Mouse (Mus musculus) liver, embryonic 15.5 days (tissue): ENCODE results near the gene Gpkow. TPM values are rescaled to one million over a fixed set of nuclear protein-coding genes. Genes with fewer than 3 reads are reported as not detected.
"Not testable (repeated sequence)": the region's sequence is repeated elsewhere in the genome, so short reads cannot be mapped to it uniquely, and the experiment has no call there.

Experiments
- ATAC-seq: fragments of 200-750 bp; cut with Nextera tagmentation; 2 replicates; pipeline ENCODE4 v1.8.0; 2017; ENCODE audit warnings: moderate number of reproducible peaks, mild to moderate bottlenecking, moderate library complexity; ENCODE audit not compliant: insufficient read depth
- H3K27ac ChIP-seq: fragments of 300-500 bp; sonication (generic); replicated peaks from 2 replicates; pipeline ENCODE4 v1.5.1; 2015; ENCODE audit warnings: mild to moderate bottlenecking, inconsistent platforms
- H3K27me3 ChIP-seq: fragments of 300-500 bp; sonication (generic); 2 replicates; pipeline ENCODE4 v1.6.1; 2015; ENCODE audit warnings: mild to moderate bottlenecking, inconsistent platforms
- H3K36me3 ChIP-seq: fragments of 300-500 bp; sonication (generic); replicated peaks from 2 replicates; pipeline ENCODE4 v1.6.1; 2015; ENCODE audit warnings: moderate library complexity, mild to moderate bottlenecking, inconsistent platforms
- H3K4me1 ChIP-seq: fragments of 300-500 bp; sonication (generic); replicated peaks from 2 replicates; pipeline ENCODE4 v1.6.1; 2015; ENCODE audit warnings: inconsistent platforms
- H3K4me2 ChIP-seq: fragments of 300-500 bp; sonication (generic); 2 replicates; pipeline ENCODE4 v1.6.1; 2015; ENCODE audit warnings: moderate library complexity, mild to moderate bottlenecking, inconsistent platforms
- H3K4me3 ChIP-seq: fragments of 300-500 bp; sonication (generic); replicated peaks from 2 replicates; pipeline ENCODE4 v1.5.1; 2015; ENCODE audit warnings: mild to moderate bottlenecking, inconsistent platforms
- H3K9ac ChIP-seq: fragments of 300-500 bp; sonication (generic); 2 replicates; pipeline ENCODE4 v1.6.1; 2015; ENCODE audit warnings: moderate library complexity, mild to moderate bottlenecking, inconsistent platforms
- H3K9me3 ChIP-seq: fragments of 300-500 bp; sonication (generic); replicated peaks from 2 replicates; pipeline ENCODE4 v1.6.1; 2016; ENCODE audit warnings: inconsistent platforms
- WGBS: fragments of 180-500 bp; shearing (Covaris S2); methylation state at CpG from one replicate; pipeline ENCODE4 v1.1.7; 2015; ENCODE audit warnings: mixed read lengths; ENCODE audit not compliant: insufficient replicate concordance; 5-methylcytosine and 5-hydroxymethylcytosine counted together
- polyA plus RNA-seq: library from polyadenylated mRNA; unstranded; fragments of >200 nt; fragmentation: Nextera tagmentation; extraction: Ambion mirVana; gene quantifications from 2 replicates; pipeline ENCODE4 v1.2.1, GENCODE M21; 2015

Gene Gpkow
- polyA plus RNA-seq, 1 experiment from 2014 or later, result 14.1 TPM

DNA sequence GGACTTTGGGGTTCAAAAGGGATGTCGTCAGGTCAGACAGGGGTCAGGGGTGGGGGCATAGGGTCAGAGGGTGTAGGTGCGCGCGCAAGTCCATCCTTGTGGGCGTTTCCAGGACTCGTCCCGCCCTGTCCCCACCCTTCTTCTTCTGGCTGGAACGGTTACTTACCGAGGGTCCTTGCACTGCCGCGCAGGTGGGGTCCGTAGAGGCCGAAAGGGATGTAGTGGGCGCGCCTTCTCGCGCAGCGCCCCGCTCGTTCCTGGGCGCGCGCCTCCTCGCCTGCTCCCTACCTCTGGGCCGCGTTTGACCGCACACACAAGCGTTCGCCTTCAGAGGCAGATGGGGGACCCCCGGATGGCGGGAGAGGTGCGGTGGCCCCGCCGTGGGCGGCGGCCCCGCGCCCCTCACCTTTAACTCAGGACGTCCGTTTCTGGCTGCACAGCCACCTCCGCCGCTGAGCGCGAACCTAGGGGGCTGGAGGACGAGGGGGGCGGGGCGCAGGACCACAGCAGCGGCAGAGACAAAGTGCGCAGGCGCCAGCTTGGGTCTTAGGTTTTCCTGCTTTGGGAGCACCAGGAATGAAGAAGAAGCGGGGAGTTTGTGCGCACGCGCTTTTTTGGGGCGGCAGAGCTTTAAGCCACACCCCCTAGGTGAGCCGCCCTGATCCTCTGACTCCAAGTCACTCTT, 53.6 kb downstream of the Gpkow start, which contains the start of gene Ccdc120:
Gene Ccdc120, minus strand, starts transcription at position 474 of the 685 bp plus-strand sequence.
- H3K9me3 ChIP-seq, result no peaks in the 10 kb centered on the region
- no peaks in the 10 kb centered on the region for H3K36me3 ChIP-seq
- 0 out of 2 replicates have a peak, but pooled peaks cover 5% of the 10 kb centered on the region for H3K27me3 ChIP-seq
- H3K4me2 ChIP-seq, result peak within 1 kb of the TSS; percentile 79
- 4% methylated on average over 46 of the region's 56 CpGs for WGBS
- H3K27ac ChIP-seq, result no peak within 1 kb of the TSS
- H3K4me1 ChIP-seq, result no peaks in the 10 kb centered on the region; the same call in 1 of the 2 replicates
- H3K9ac ChIP-seq, result 0 out of 2 replicates have a peak within 1 kb of the TSS, but pooled peaks have one; percentile 43
- no peak for ATAC-seq
- peak within 1 kb of the TSS; percentile 59 for H3K4me3 ChIP-seq

DNA sequence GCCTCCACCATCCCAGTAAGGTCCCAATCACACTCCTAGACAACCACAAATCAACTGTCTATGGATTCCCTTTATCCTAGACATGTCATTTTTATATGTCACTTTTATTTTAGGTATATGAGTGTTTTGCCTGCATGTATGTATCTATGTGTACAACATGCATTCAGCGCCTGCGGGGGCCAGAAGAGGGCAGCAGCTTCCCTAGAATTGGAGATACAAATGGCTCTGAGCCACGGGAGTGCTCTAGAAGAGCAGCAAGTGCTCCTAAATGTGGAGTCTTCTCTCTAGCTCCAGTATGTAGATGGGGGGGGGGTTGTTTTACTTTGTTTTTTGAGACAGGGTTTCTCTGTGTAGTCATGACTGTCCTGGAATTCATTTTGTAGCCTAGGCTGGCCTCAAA, 56.7 kb downstream of the Gpkow start:
- ATAC-seq, result not testable (repeated sequence)
- 19% methylated on average over 3 of the region's 3 CpGs for WGBS

More for the DNA sequence above, 56.7 kb downstream of the Gpkow start:
- H3K27me3 ChIP-seq, H3K4me3 ChIP-seq, H3K9me3 ChIP-seq, H3K4me1 ChIP-seq, H3K4me2 ChIP-seq, H3K27ac ChIP-seq, H3K36me3 ChIP-seq, H3K9ac ChIP-seq: not testable (repeated sequence)

Other genes with a start within 250 kb of the Gpkow start
- gene Foxp3, start 123.5 kb upstream of the Gpkow start, polyA plus RNA-seq, result 0.02 and 0.23 TPM in 2 replicates
- 0.06 and 0.21 TPM in 2 replicates for gene Ppp1r3f, start 122.8 kb upstream of the Gpkow start, polyA plus RNA-seq
- 18.0 and 19.8 TPM in 2 replicates for gene Ccdc22, start 91.6 kb upstream of the Gpkow start, polyA plus RNA-seq
- 0.07 and 0.09 TPM in 2 replicates for gene Cacna1f, start 90.0 kb upstream of the Gpkow start, polyA plus RNA-seq
- 0.33 and 0.36 TPM in 2 replicates for gene Syp, start 58.7 kb upstream of the Gpkow start, polyA plus RNA-seq
- gene Prickle3, start 39.9 kb upstream of the Gpkow start, polyA plus RNA-seq, result 1.1 and 1.5 TPM in 2 replicates
- 27.5 and 28.8 TPM in 2 replicates for gene Plp2, start 25.7 kb upstream of the Gpkow start, polyA plus RNA-seq
- 0.09 and 0.12 TPM in 2 replicates for gene Magix, start 15.9 kb upstream of the Gpkow start, polyA plus RNA-seq
- gene Wdr45, start 17.2 kb downstream of the Gpkow start, polyA plus RNA-seq, result 16.0 and 17.5 TPM in 2 replicates
- gene Gm45208, start 25.1 kb downstream of the Gpkow start, polyA plus RNA-seq, result 0.31 TPM in 1 of 2 replicates, not detected in the other
- gene Praf2, start 31.3 kb downstream of the Gpkow start, polyA plus RNA-seq, result 5.6 and 5.8 TPM in 2 replicates
- 0.92 and 1.5 TPM in 2 replicates for gene Ccdc120, start 53.8 kb downstream of the Gpkow start, polyA plus RNA-seq
- gene Tfe3, start 65.4 kb downstream of the Gpkow start, polyA plus RNA-seq, result 9.2 and 11.8 TPM in 2 replicates
- 25.5 and 27.4 TPM in 2 replicates for gene Gripap1, start 92.6 kb downstream of the Gpkow start, polyA plus RNA-seq
- 0.18 and 0.37 TPM in 2 replicates for gene Kcnd1, start 125.2 kb downstream of the Gpkow start, polyA plus RNA-seq
- 44.9 and 54.4 TPM in 2 replicates for gene Otud5, start 144.2 kb downstream of the Gpkow start, polyA plus RNA-seq
- gene Pim2, start 181.1 kb downstream of the Gpkow start, polyA plus RNA-seq, result 3.5 TPM in 2 replicates
- gene Slc35a2, start 186.9 kb downstream of the Gpkow start, polyA plus RNA-seq, result 14.3 and 17.5 TPM in 2 replicates
- gene Pqbp1, start 202.1 kb downstream of the Gpkow start, polyA plus RNA-seq, result 38.1 and 39.7 TPM in 2 replicates
- gene Timm17b, start 202.2 kb downstream of the Gpkow start, polyA plus RNA-seq, result 94.8 and 102 TPM in 2 replicates
- not detected in 2 replicates for gene Gm10491, start 210.7 kb downstream of the Gpkow start, polyA plus RNA-seq
- not detected in 2 replicates for gene Gm10490, start 212.4 kb downstream of the Gpkow start, polyA plus RNA-seq
- 0.12 and 0.18 TPM in 2 replicates for gene Pcsk1n, start 222.7 kb downstream of the Gpkow start, polyA plus RNA-seq
- not detected in 2 replicates for gene Eras, start 231.5 kb downstream of the Gpkow start, polyA plus RNA-seq